Mouse (Mus musculus) liver, adult 2 months (tissue): ENCODE measurements around the gene Tm4sf5. TPM values are rescaled to one million over a fixed set of nuclear protein-coding genes. Genes with fewer than 3 reads are reported as not detected.
A peak's percentile ranks its signal among the peaks of the same experiment; 100 is the strongest.

Source experiments
- DNase-seq: peaks from one replicate; pipeline ENCODE4 v3.0.0-alpha.2; 2011; ENCODE audit warnings: low read depth, low spot score; ENCODE audit errors: extremely low read depth
- H3K27ac ChIP-seq: fragments of 200-500 bp; replicated peaks from 2 replicates; pipeline ENCODE4 v1.5.1; 2012; ENCODE audit warnings: low read depth, mild to moderate bottlenecking, control low read depth, inconsistent platforms, low read length; ENCODE audit not compliant: insufficient read depth
- H3K27me3 ChIP-seq: fragments of 200-500 bp; 2 replicates; pipeline ENCODE4 v1.6.1; 2012; ENCODE audit warnings: mild to moderate bottlenecking, moderate library complexity, low read length, inconsistent platforms; ENCODE audit not compliant: control insufficient read depth, insufficient read depth
- H3K36me3 ChIP-seq: fragments of 200-500 bp; 2 replicates; pipeline ENCODE4 v1.6.1; 2012; ENCODE audit warnings: low read length, inconsistent platforms; ENCODE audit not compliant: control insufficient read depth, insufficient read depth
- H3K4me1 ChIP-seq: fragments of 200-500 bp; 2 replicates; pipeline ENCODE4 v1.6.1; 2011; ENCODE audit warnings: low read length; ENCODE audit not compliant: control insufficient read depth, insufficient read depth
- H3K4me3 ChIP-seq: fragments of 200-500 bp; 2 replicates; pipeline ENCODE4 v1.5.1; 2011; ENCODE audit warnings: low read depth, mild to moderate bottlenecking, control low read depth, low read length, moderate library complexity; ENCODE audit not compliant: insufficient read depth
- H3K79me2 ChIP-seq: fragments of 200-500 bp; 2 replicates; pipeline ENCODE4 v1.6.1; 2012; ENCODE audit warnings: inconsistent platforms, mild to moderate bottlenecking, low read length, moderate library complexity; ENCODE audit not compliant: control insufficient read depth, insufficient read depth
- H3K9ac ChIP-seq: fragments of 200-500 bp; 2 replicates; pipeline ENCODE4 v1.6.1; 2012; ENCODE audit warnings: low read depth, mild to moderate bottlenecking, control low read depth, inconsistent platforms, low read length
- CTCF ChIP-seq: fragments of 200-500 bp; IDR thresholded peaks from 2 replicates; pipeline ENCODE4 v1.5.1; 2011; ENCODE audit warnings: low read depth, low read length, control low read depth
- POLR2A ChIP-seq: fragments of 200-500 bp; IDR thresholded peaks from 2 replicates; pipeline ENCODE4 v1.6.1; 2011; ENCODE audit warnings: low read length, control low read depth; ENCODE audit not compliant: insufficient read depth; ENCODE audit errors: extremely low read depth
- WGBS: fragments of 180-500 bp; shearing (Covaris S2); methylation state at CpG from one replicate; pipeline ENCODE4 v1.1.7; 2018; 5-methylcytosine and 5-hydroxymethylcytosine counted together
- polyA plus RNA-seq: library from polyadenylated mRNA; depleted of rRNA; stranded (reverse); fragments of >200 nt; gene quantifications from 2 replicates; pipeline ENCODE4 v1.2.3, GENCODE M21; 2012
- total RNA-seq: library from RNA; depleted of rRNA; stranded (reverse); fragments of >200 nt; gene quantifications from 2 replicates; pipeline ENCODE4 v1.2.3, GENCODE M21; 2014

Tm4sf5 gene
- total and polyA plus RNA-seq, 2 experiments, result not detected

DNA sequence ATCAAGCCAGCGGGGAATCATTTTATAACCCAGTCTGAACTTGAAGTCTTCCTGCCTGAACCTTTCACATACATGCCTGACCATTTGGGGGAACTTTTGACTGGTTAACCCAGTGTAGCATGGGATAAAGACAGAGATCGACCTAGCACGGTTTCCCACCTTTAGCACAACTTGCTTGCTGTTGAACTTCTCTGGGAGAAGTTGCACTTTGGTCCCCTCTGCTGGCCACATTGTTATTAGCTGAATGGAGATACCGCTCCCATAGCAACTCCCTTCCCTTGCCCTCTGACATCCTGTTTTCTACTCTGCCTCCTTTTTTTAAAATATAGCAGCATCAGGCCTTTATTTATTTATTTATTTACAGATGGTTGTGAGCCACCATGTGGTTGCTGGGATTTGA is 1.3 kb downstream of the Tm4sf5 start:
- Histone ChIP-seq H3K9ac (no peak overlapping the region), H3K79me2 (no peaks in the 10 kb centered on the region), H3K27me3 (no peaks in the 10 kb centered on the region), H3K4me1 (peaks cover 10% of the 10 kb centered on the region), H3K27ac (no peak overlapping the region), H3K36me3 (no peaks in the 10 kb centered on the region), H3K4me3 (no peak overlapping the region; the same call in 1 of the 2 replicates)
- TF ChIP-seq CTCF (peak; percentile 61), POLR2A (no peak)
- peak; percentile 56 for DNase-seq
- WGBS, result 20% methylated on average over 4 of the region's 4 CpGs

DNA sequence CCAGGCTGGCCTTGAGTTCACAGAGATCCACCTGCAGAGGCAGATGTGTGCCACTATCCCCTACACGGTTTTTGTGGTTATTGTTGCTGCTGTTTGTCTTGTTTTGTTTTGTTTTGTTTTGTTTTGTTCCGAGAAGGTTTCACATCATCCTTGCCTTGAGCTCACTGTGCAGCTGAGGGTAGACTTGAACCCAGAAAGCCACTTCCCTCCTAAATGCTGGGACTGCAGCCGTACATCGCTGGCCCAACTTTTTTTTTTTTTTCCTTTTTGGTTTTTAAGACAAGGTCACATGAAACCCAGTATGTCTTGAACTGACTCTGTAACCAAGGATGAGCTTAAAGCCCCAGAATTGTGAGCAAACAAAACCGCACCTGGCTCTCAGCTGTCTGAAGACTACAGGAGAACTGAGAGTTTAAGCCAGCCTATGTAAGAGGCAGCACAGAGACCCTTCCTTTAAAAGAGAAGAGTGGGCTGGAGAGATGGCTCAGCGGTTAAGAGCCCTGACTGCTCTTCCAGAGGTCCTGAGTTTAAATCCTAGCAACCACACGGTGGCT is 2.0 kb downstream of the Tm4sf5 start:
- WGBS, result 82% methylated on average over 7 of the region's 7 CpGs
- no peak for DNase-seq

DNA sequence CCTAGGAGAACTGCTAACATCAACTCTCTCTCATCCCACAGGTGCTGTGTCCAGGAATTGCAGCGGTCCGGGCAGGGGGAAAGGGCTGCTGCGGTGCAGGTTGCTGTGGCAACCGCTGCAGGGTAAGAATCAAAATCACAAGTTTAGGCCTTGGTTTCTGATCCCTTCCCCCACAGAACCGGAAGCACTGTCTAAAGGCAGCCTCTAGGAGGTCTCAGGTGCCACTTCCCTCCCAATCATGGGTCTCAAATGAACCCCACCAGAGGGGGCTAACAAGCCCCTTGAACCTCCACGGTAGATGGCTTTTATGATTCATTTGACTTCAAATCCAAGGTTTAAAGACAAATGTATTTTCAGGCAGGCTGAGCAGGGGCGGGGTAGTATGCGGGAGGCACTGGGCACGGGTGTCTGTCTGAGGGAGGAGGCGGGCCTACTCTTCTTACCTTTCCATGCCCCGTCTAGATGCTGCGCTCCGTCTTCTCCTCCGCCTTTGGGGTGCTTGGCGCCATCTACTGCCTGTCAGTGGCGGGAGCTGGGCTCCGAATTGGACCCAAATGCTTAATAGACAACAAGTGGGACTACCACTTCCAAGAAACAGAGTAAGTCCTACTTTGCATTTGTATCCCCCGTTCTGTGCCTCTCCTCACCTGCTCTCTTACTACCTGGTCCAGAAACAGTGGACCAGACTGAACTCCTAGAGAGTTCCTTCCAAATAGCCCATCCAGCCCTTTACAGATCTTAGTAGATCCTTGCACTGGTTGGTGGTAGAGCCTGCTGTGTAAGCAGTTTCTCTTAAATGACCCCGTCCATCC is 4.9 kb downstream of the Tm4sf5 start:
- Histone ChIP-seq H3K36me3 (no peaks in the 10 kb centered on the region; the same call in 1 of the 2 replicates), H3K79me2 (no peaks in the 10 kb centered on the region), H3K4me1 (peaks cover 1% of the 10 kb centered on the region; the same call in 1 of the 2 replicates), H3K27ac (no peak overlapping the region), H3K9ac (no peak overlapping the region), H3K27me3 (no peaks in the 10 kb centered on the region), H3K4me3 (no peak overlapping the region)
- TF ChIP-seq CTCF, result peak; percentile 86
- TF ChIP-seq POLR2A, result no peak
- DNase-seq, result no peak
- 31% methylated on average over 19 of the region's 19 CpGs for WGBS

More for the DNA sequence above, 2.0 kb downstream of the Tm4sf5 start:
- no peak overlapping the region for H3K9ac ChIP-seq
- no peaks in the 10 kb centered on the region for H3K36me3 ChIP-seq
- peaks cover 5% of the 10 kb centered on the region; the same call in 1 of the 2 replicates for H3K4me1 ChIP-seq
- H3K4me3 ChIP-seq, result no peak overlapping the region
- H3K27ac ChIP-seq, result no peak overlapping the region
- H3K79me2 ChIP-seq, result no peaks in the 10 kb centered on the region
- TF ChIP-seq POLR2A (no peak), CTCF (no peak)
- no peaks in the 10 kb centered on the region for H3K27me3 ChIP-seq

DNA sequence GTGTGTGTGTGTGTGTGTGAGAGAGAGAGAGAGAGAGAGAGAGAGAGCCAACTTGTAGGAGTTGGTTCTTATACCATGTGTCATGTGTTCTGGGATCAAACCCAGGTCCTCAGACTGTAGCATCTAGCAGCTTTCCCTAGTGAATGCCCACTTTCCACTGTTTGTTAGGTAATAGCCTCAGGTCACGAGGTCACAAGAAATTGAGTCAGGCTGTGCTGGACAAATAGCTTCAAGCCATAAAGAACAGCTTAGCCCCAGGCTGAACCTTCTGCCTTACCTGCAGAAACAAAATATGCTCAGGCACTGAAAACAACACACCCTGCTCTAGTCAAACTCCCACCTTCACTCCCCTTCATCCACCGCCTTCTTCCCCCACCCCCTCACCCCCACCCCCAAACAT is 6.2 kb downstream of the Tm4sf5 start:
- H3K36me3 ChIP-seq, result no peaks in the 10 kb centered on the region; the same call in 1 of the 2 replicates
- no peaks in the 10 kb centered on the region for H3K79me2 ChIP-seq
- no peak overlapping the region for H3K27ac ChIP-seq
- H3K9ac ChIP-seq, result no peak overlapping the region
- no peaks in the 10 kb centered on the region for H3K27me3 ChIP-seq
- no peak overlapping the region for H3K4me3 ChIP-seq
- no peak for DNase-seq
- 82% methylated on average over 2 of the region's 2 CpGs for WGBS
- peaks cover under 1% of the 10 kb centered on the region; the same call in 1 of the 2 replicates for H3K4me1 ChIP-seq
- TF ChIP-seq POLR2A, result no peak
- TF ChIP-seq CTCF, result no peak

DNA sequence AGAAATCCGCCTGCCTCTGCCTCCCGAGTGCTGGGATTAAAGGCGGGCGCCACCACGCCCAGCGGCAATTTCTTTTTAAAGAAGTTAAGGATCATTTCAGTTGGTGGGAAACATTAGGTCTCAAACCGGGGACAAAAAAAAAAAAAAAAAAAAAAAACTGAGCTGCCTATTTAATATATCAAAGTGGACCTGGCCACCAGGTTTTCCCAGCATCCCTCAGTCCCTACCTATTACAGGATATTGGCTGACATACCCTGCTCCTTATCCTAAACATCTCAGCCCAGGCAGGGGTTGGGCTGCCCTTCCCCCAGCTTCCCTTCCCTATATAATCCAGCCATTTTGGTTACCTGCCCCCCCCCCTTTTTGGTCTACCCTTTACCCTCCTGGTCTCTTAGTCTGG is 6.8 kb downstream of the Tm4sf5 start:
- Histone ChIP-seq H3K4me1 (no peaks in the 10 kb centered on the region), H3K4me3 (no peak overlapping the region), H3K9ac (no peak overlapping the region), H3K27ac (no peak overlapping the region), H3K36me3 (no peaks in the 10 kb centered on the region; the same call in 1 of the 2 replicates), H3K27me3 (no peaks in the 10 kb centered on the region), H3K79me2 (no peaks in the 10 kb centered on the region)
- no peak for DNase-seq
- no peak for TF ChIP-seq CTCF
- no peak for TF ChIP-seq POLR2A
- WGBS, result 89% methylated on average over 7 of the region's 7 CpGs
